In the genomic region with DNA sequence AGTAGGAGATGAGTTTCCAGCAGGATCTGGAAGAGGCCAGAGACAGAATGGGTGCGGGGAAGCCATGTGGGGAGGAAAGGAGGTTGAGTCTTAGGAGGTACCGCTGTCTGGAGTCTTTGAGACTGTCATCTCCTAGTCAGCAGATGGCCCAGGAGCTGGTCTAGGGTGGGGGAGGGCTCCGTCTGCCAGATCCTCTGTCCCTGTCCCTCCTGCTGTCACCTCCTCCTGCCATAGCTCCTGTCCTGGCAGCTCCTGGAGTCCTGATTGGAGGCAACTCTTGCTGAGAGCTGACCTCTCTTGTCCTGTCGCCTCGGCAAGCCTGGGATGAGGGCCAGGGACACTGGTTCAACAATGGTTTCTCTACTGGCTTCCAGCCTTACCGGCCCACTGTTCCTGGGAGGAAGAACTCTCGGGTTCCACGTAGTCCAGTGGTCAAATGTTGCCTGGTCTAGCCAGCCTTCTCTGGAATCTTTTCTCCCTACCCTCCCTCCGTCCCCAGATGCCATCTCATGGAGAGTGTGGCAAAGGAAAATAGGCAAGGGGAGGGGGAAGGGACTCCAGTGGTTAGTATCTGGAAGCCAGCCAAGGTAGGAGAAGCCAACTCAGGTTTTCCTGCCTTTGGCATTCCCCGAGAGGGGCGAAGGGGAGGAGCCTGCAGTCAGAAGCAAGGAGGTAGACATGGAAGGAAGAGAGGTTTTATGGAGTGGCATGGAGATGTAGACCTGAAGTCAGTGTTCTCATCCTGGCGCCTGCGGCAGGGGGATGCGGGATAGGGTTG, we compare ENCODE assay signal across 14 mouse cellular contexts. TPM values are rescaled to one million over a fixed set of nuclear protein-coding genes. Genes with fewer than 3 reads are reported as not detected.
DNase-seq lines count a peak whose midpoint lies in the region; ATAC-seq and TF ChIP-seq lines count a peak whose summit lies in the region.
"Had no signal": no experiment of that assay in that cellular context is flagged by ENCODE, and none has a peak within 500 bp of the region (broad histone marks: within the 10 kb centered on the region; RNA-seq: fewer than 3 reads in every experiment).

No protein-coding gene starts in this region.

- H3K4me1 ChIP-seq in forebrain, embryonic 14.5 days (ENCODE audit: control insufficient read depth, insufficient read depth, low read length) = peaks cover 15% of the 10 kb centered on the region
- H3K4me1 ChIP-seq in forebrain, embryonic 11.5 days (replicated peaks; ENCODE audit: control insufficient read depth, insufficient read depth, low read length) = no peaks in the 10 kb centered on the region
- peaks cover 6% of the 10 kb centered on the region for H3K4me1 ChIP-seq in midbrain, embryonic 11.5 days (ENCODE audit: control insufficient read depth, insufficient read depth, low read length)
- H3K4me1 ChIP-seq in midbrain, embryonic 14.5 days (ENCODE audit: control insufficient read depth, insufficient read depth, low read length) = peaks cover 9% of the 10 kb centered on the region; the same call in 1 of the 2 replicates
- H3K4me1 ChIP-seq in stomach, postnatal 0 days (replicated peaks; ENCODE audit: control insufficient read depth, insufficient read depth) = no peaks in the 10 kb centered on the region

- no peaks in the 10 kb centered on the region for H3K27me3 ChIP-seq in forebrain, embryonic 14.5 days (replicated peaks; ENCODE audit: control insufficient read depth, insufficient read depth, low read length)
- no peaks in the 10 kb centered on the region for H3K27me3 ChIP-seq in forebrain, embryonic 11.5 days (ENCODE audit: control insufficient read depth, insufficient read depth, low read length)
- H3K27me3 ChIP-seq in midbrain, embryonic 11.5 days (ENCODE audit: control insufficient read depth, insufficient read depth, low read length) = no peaks in the 10 kb centered on the region
- H3K27me3 ChIP-seq in midbrain, embryonic 14.5 days (ENCODE audit: control insufficient read depth, insufficient read depth, low read length) = no peaks in the 10 kb centered on the region
- no peaks in the 10 kb centered on the region for H3K27me3 ChIP-seq in stomach, postnatal 0 days (ENCODE audit: control insufficient read depth, insufficient read depth, low read length)

- no peak overlapping the region for H3K4me3 ChIP-seq in forebrain, embryonic 14.5 days (ENCODE audit: low read depth, low read length)
- H3K4me3 ChIP-seq in forebrain, embryonic 11.5 days (ENCODE audit: low read depth, low read length) = no peak overlapping the region
- no peak overlapping the region for H3K4me3 ChIP-seq in midbrain, embryonic 11.5 days (ENCODE audit: low read depth, low read length)
- H3K4me3 ChIP-seq in midbrain, embryonic 14.5 days (replicated peaks; ENCODE audit: low read depth, low read length) = no peak overlapping the region
- H3K4me3 ChIP-seq in stomach, postnatal 0 days (ENCODE audit: low read depth, low read length) = no peak overlapping the region
- H3K4me3 ChIP-seq in gastrocnemius, adult 2 months = no peak overlapping the region
- H3K4me3 ChIP-seq: erythroblast, embryonic 14.5 days had no signal

- 64% methylated on average over 14 of the region's 14 CpGs for WGBS in forebrain, embryonic 14.5 days
- WGBS in forebrain, embryonic 11.5 days = 79% methylated on average over 14 of the region's 14 CpGs
- WGBS in midbrain, embryonic 11.5 days = 82% methylated on average over 14 of the region's 14 CpGs
- 73% methylated on average over 14 of the region's 14 CpGs for WGBS in midbrain, embryonic 14.5 days
- 62% methylated on average over 14 of the region's 14 CpGs for WGBS in stomach, postnatal 0 days

- H3K27ac ChIP-seq in forebrain, embryonic 14.5 days (ENCODE audit: low read depth, low read length) = peak overlapping the region; percentile 60; the same call in 1 of the 2 replicates
- no peak overlapping the region for H3K27ac ChIP-seq in forebrain, embryonic 11.5 days (ENCODE audit: low read depth, low read length)
- H3K27ac ChIP-seq in midbrain, embryonic 11.5 days (ENCODE audit: low read depth, low read length) = no peak overlapping the region
- H3K27ac ChIP-seq in midbrain, embryonic 14.5 days (replicated peaks; ENCODE audit: low read depth, low read length) = no peak overlapping the region
- no peak overlapping the region for H3K27ac ChIP-seq in stomach, postnatal 0 days (replicated peaks)
- no peak overlapping the region for H3K27ac ChIP-seq in gastrocnemius, adult 2 months

- intact Hi-C loops in gastrocnemius, adult 2 months (cut with DNase I) = no loop called here

- no peak overlapping the region for H3K9ac ChIP-seq in forebrain, embryonic 14.5 days (ENCODE audit: low read length)
- H3K9ac ChIP-seq in forebrain, embryonic 11.5 days (ENCODE audit: low read length) = no peak overlapping the region
- no peak overlapping the region for H3K9ac ChIP-seq in midbrain, embryonic 11.5 days (ENCODE audit: low read length)
- H3K9ac ChIP-seq in midbrain, embryonic 14.5 days (replicated peaks; ENCODE audit: low read length) = no peak overlapping the region
- H3K9ac ChIP-seq in stomach, postnatal 0 days (ENCODE audit: low read length) = no peak overlapping the region

- TF ChIP-seq CTCF in stomach, postnatal 0 days (IDR thresholded peaks at IDR 0.05; ENCODE audit: low read depth) = no peak
- TF ChIP-seq CTCF in gastrocnemius, adult 2 months (IDR thresholded peaks at IDR 0.05) = no peak

- no peak overlapping the region for H3K4me2 ChIP-seq in forebrain, embryonic 14.5 days (ENCODE audit: low read length)
- H3K4me2 ChIP-seq in forebrain, embryonic 11.5 days (ENCODE audit: low read depth, low read length, severe bottlenecking) = no peak overlapping the region
- H3K4me2 ChIP-seq in midbrain, embryonic 11.5 days = no peak overlapping the region
- H3K4me2 ChIP-seq in midbrain, embryonic 14.5 days (ENCODE audit: low read length) = no peak overlapping the region
- H3K4me2 ChIP-seq in stomach, postnatal 0 days (replicated peaks; ENCODE audit: low read depth) = no peak overlapping the region
- H3K4me2 ChIP-seq: liver, embryonic 11.5 days had no signal

- 0 out of 2 replicates have a peak, but pooled peaks cover 3% of the 10 kb centered on the region for H3K36me3 ChIP-seq in forebrain, embryonic 14.5 days (ENCODE audit: control insufficient read depth, insufficient read depth, low read length)
- no peaks in the 10 kb centered on the region for H3K36me3 ChIP-seq in forebrain, embryonic 11.5 days (ENCODE audit: control insufficient read depth, insufficient read depth, low read length)
- no peaks in the 10 kb centered on the region for H3K36me3 ChIP-seq in midbrain, embryonic 11.5 days (ENCODE audit: control insufficient read depth, insufficient read depth, low read length)
- peaks cover 9% of the 10 kb centered on the region for H3K36me3 ChIP-seq in midbrain, embryonic 14.5 days (ENCODE audit: control insufficient read depth, insufficient read depth, low read length)
- no peaks in the 10 kb centered on the region for H3K36me3 ChIP-seq in stomach, postnatal 0 days (ENCODE audit: control insufficient read depth, insufficient read depth, low read length)

- H3K9me3 ChIP-seq in forebrain, embryonic 14.5 days (replicated peaks; ENCODE audit: control insufficient read depth, low read length) = no peaks in the 10 kb centered on the region
- no peaks in the 10 kb centered on the region for H3K9me3 ChIP-seq in forebrain, embryonic 11.5 days (ENCODE audit: control insufficient read depth, low read length)
- H3K9me3 ChIP-seq in midbrain, embryonic 11.5 days (ENCODE audit: control insufficient read depth, low read length) = no peaks in the 10 kb centered on the region
- no peaks in the 10 kb centered on the region for H3K9me3 ChIP-seq in midbrain, embryonic 14.5 days (ENCODE audit: control insufficient read depth, low read length)
- no peaks in the 10 kb centered on the region for H3K9me3 ChIP-seq in stomach, postnatal 0 days (ENCODE audit: control insufficient read depth, low read length)

- no peak for TF ChIP-seq EP300 in stomach, postnatal 0 days (optimal IDR thresholded peaks at IDR 0.05)

- peak; percentile 57; the same call in 1 of the 2 replicates for ATAC-seq in forebrain, embryonic 14.5 days
- ATAC-seq in forebrain, embryonic 11.5 days (replicated peaks; ENCODE audit: low FRiP score) = no peak
- ATAC-seq in midbrain, embryonic 11.5 days (ENCODE audit: low FRiP score) = no peak
- ATAC-seq in midbrain, embryonic 14.5 days (ENCODE audit: low FRiP score, low TSS enrichment) = no peak
- ATAC-seq in stomach, postnatal 0 days (ENCODE audit: low FRiP score, low TSS enrichment) = 0 out of 2 replicates have a peak, but pooled peaks have one; percentile 19

- DNase-seq in forebrain, embryonic 14.5 days (ENCODE audit: low spot score) = peak; percentile 37
- DNase-seq in forebrain, embryonic 11.5 days (ENCODE audit: low spot score) = no peak
- peak; percentile 74 for DNase-seq in midbrain, embryonic 11.5 days (ENCODE audit: low spot score, missing footprints)
- DNase-seq in midbrain, embryonic 14.5 days = no peak
- DNase-seq in cerebellum, postnatal 10 days = peak; percentile 94 to 97
- no peak for DNase-seq in stomach, postnatal 0 days (ENCODE audit: low spot score)
- DNase-seq in gastrocnemius, adult 2 months = no peak
- no peak for DNase-seq in embryo, embryonic 10.5 days (ENCODE audit: low spot score)
- DNase-seq: adrenal gland, adult 2 months; kidney, postnatal 25 days; lung, postnatal 36 days had no signal

RNA-seq across cellular contexts. Expression of gene Dlgap3, which starts 24.6 kb away (rescaled TPM):
- polyA plus RNA-seq in forebrain, embryonic 14.5 days (2014; fragmentation: Nextera tagmentation; extraction: Ambion mirVana) = 8.4 and 10.8 TPM in 2 replicates
- 3.1 and 4.2 TPM in 2 replicates for polyA plus RNA-seq in forebrain, embryonic 11.5 days (2014; fragmentation: Nextera tagmentation; extraction: Ambion mirVana)
- 4.0 and 4.4 TPM in 2 replicates for polyA plus RNA-seq in midbrain, embryonic 11.5 days (2014; fragmentation: Nextera tagmentation; extraction: Ambion mirVana)
- 22.3 and 25.5 TPM in 2 replicates for polyA plus RNA-seq in midbrain, embryonic 14.5 days (2014; fragmentation: Nextera tagmentation; extraction: Ambion mirVana)
- 0.45 and 0.47 TPM in 2 replicates for polyA plus RNA-seq in stomach, postnatal 0 days (2015; fragmentation: Nextera tagmentation; extraction: Ambion mirVana)
- total RNA-seq in gastrocnemius, adult 2 months (2021) = not detected
- total RNA-seq: common myeloid progenitor, adult 5-6 weeks had no signal
- polyA plus RNA-seq: erythroblast, embryonic 14.5 days had no signal

RNA-seq across cellular contexts. Expression of gene Smim12, which starts 50.0 kb away (rescaled TPM):
- 53.2 and 61.1 TPM in 2 replicates for polyA plus RNA-seq in forebrain, embryonic 14.5 days (2014; fragmentation: Nextera tagmentation; extraction: Ambion mirVana)
- 53.3 and 54.5 TPM in 2 replicates for polyA plus RNA-seq in forebrain, embryonic 11.5 days (2014; fragmentation: Nextera tagmentation; extraction: Ambion mirVana)
- polyA plus RNA-seq in midbrain, embryonic 11.5 days (2014; fragmentation: Nextera tagmentation; extraction: Ambion mirVana) = 54.5 and 60.0 TPM in 2 replicates
- 43.0 and 52.2 TPM in 2 replicates for polyA plus RNA-seq in midbrain, embryonic 14.5 days (2014; fragmentation: Nextera tagmentation; extraction: Ambion mirVana)
- 37.7 and 41.1 TPM in 2 replicates for polyA plus RNA-seq in stomach, postnatal 0 days (2015; fragmentation: Nextera tagmentation; extraction: Ambion mirVana)
- total RNA-seq in gastrocnemius, adult 2 months (2021) = 10 to 100 TPM; 31.9 to 36.5 TPM

Comparison
In these comparisons a context has a peak if more than half of its experiments do, and no peak if none do; other contexts are left out.
1. ATAC-seq: peak in forebrain, embryonic 14.5 days (single experiment) and stomach, postnatal 0 days (single experiment); none in forebrain, embryonic 11.5 days (single experiment), midbrain, embryonic 11.5 days (single experiment) and midbrain, embryonic 14.5 days (single experiment).
2. DNase-seq: peak in forebrain, embryonic 14.5 days (single experiment), midbrain, embryonic 11.5 days (single experiment) and cerebellum, postnatal 10 days (2 of 2); none in forebrain, embryonic 11.5 days (single experiment), midbrain, embryonic 14.5 days (single experiment), stomach, postnatal 0 days (single experiment), gastrocnemius, adult 2 months (single experiment) and embryo, embryonic 10.5 days (single experiment).